Mouse (Mus musculus): ENCODE measurements around the gene Gm49380. TPM values are rescaled to one million over a fixed set of nuclear protein-coding genes. Genes with fewer than 3 reads are reported as not detected.

The Gm49380 gene
- polyA plus RNA-seq, 1 experiment: not detected

- peak; percentile 43; the same call in 1 of the 2 replicates for TF ChIP-seq CTCF (IDR thresholded peaks at IDR 0.05; ENCODE audit: extremely low read depth, insufficient read length, insufficient replicate concordance, low read depth, low read length)
- no peak for TF ChIP-seq POLR2A (IDR thresholded peaks at IDR 0.05; ENCODE audit: low read depth, low read length)
- WGBS: 58% methylated on average over 9 of the region's 9 CpGs
- H3K27ac ChIP-seq (ENCODE audit: insufficient read depth, low read depth, low read length): no peak overlapping the region
Observed at GRCm38 (mm10) chr9:44074395-44075275, 38.7 kb downstream of the Gm49380 start.

GRCm38 (mm10) chr9:44073115-44073514 lies 40.2 kb downstream of the Gm49380 start:
- H3K27ac ChIP-seq (ENCODE audit: insufficient read depth, low read depth, low read length): no peak overlapping the region
- TF ChIP-seq POLR2A (IDR thresholded peaks at IDR 0.05; ENCODE audit: low read depth, low read length): no peak
- no peak for TF ChIP-seq CTCF (IDR thresholded peaks at IDR 0.05; ENCODE audit: extremely low read depth, insufficient read length, insufficient replicate concordance, low read depth, low read length)
- H3K36me3 ChIP-seq (ENCODE audit: control insufficient read depth, insufficient read depth, low read length): no peaks in the 10 kb centered on the region
- no peak overlapping the region for H3K4me3 ChIP-seq (ENCODE audit: low read depth, low read length)
- H3K4me1 ChIP-seq (ENCODE audit: control insufficient read depth, insufficient read depth, insufficient read length, low read length): peaks cover 6% of the 10 kb centered on the region; the same call in 1 of the 2 replicates
- no peaks in the 10 kb centered on the region for H3K27me3 ChIP-seq (ENCODE audit: control insufficient read depth, insufficient read depth, low read length)
- WGBS: 85% methylated on average over 5 of the region's 5 CpGs

More at GRCm38 (mm10) chr9:44074395-44075275, 38.7 kb downstream of the Gm49380 start:
- peaks cover 18% of the 10 kb centered on the region; the same call in 1 of the 2 replicates for H3K4me1 ChIP-seq (ENCODE audit: control insufficient read depth, insufficient read depth, insufficient read length, low read length)
- H3K4me3 ChIP-seq (ENCODE audit: low read depth, low read length): no peak overlapping the region
- H3K27me3 ChIP-seq (ENCODE audit: control insufficient read depth, insufficient read depth, low read length): no peaks in the 10 kb centered on the region
- no peaks in the 10 kb centered on the region for H3K36me3 ChIP-seq (ENCODE audit: control insufficient read depth, insufficient read depth, low read length)

GRCm38 (mm10) chr9:44072599-44072915 lies 40.7 kb downstream of the Gm49380 start:
- no peaks in the 10 kb centered on the region for H3K36me3 ChIP-seq (ENCODE audit: control insufficient read depth, insufficient read depth, low read length)
- WGBS: 68% methylated on average over 4 of the region's 4 CpGs
- H3K27ac ChIP-seq (ENCODE audit: insufficient read depth, low read depth, low read length): no peak overlapping the region
- H3K4me3 ChIP-seq (ENCODE audit: low read depth, low read length): no peak overlapping the region
- TF ChIP-seq POLR2A (IDR thresholded peaks at IDR 0.05; ENCODE audit: low read depth, low read length) (no peak), CTCF (IDR thresholded peaks at IDR 0.05; ENCODE audit: extremely low read depth, insufficient read length, insufficient replicate concordance, low read depth, low read length) (no peak)
- H3K4me1 ChIP-seq (ENCODE audit: control insufficient read depth, insufficient read depth, insufficient read length, low read length): peaks cover under 1% of the 10 kb centered on the region; the same call in 1 of the 2 replicates
- H3K27me3 ChIP-seq (ENCODE audit: control insufficient read depth, insufficient read depth, low read length): no peaks in the 10 kb centered on the region

GRCm38 (mm10) chr9:44071914-44072598 lies 41.2 kb downstream of the Gm49380 start:
- H3K36me3 ChIP-seq (ENCODE audit: control insufficient read depth, insufficient read depth, low read length): no peaks in the 10 kb centered on the region
- 65% methylated on average over 11 of the region's 11 CpGs for WGBS
- H3K4me1 ChIP-seq (ENCODE audit: control insufficient read depth, insufficient read depth, insufficient read length, low read length): peaks cover 3% of the 10 kb centered on the region; the same call in 1 of the 2 replicates
- no peak overlapping the region for H3K27ac ChIP-seq (ENCODE audit: insufficient read depth, low read depth, low read length)
- no peak overlapping the region for H3K4me3 ChIP-seq (ENCODE audit: low read depth, low read length)
- H3K27me3 ChIP-seq (ENCODE audit: control insufficient read depth, insufficient read depth, low read length): no peaks in the 10 kb centered on the region
- TF ChIP-seq POLR2A (IDR thresholded peaks at IDR 0.05; ENCODE audit: low read depth, low read length): no peak
- no peak for TF ChIP-seq CTCF (IDR thresholded peaks at IDR 0.05; ENCODE audit: extremely low read depth, insufficient read length, insufficient replicate concordance, low read depth, low read length)

GRCm38 (mm10) chr9:44070844-44071231 lies 42.5 kb downstream of the Gm49380 start:
- H3K27ac ChIP-seq (ENCODE audit: insufficient read depth, low read depth, low read length): no peak overlapping the region
- peaks cover 3% of the 10 kb centered on the region; the same call in 1 of the 2 replicates for H3K4me1 ChIP-seq (ENCODE audit: control insufficient read depth, insufficient read depth, insufficient read length, low read length)
- H3K36me3 ChIP-seq (ENCODE audit: control insufficient read depth, insufficient read depth, low read length): no peaks in the 10 kb centered on the region
- no peaks in the 10 kb centered on the region for H3K27me3 ChIP-seq (ENCODE audit: control insufficient read depth, insufficient read depth, low read length)
- TF ChIP-seq CTCF (IDR thresholded peaks at IDR 0.05; ENCODE audit: extremely low read depth, insufficient read length, insufficient replicate concordance, low read depth, low read length) (no peak), POLR2A (IDR thresholded peaks at IDR 0.05; ENCODE audit: low read depth, low read length) (no peak)
- no peak overlapping the region for H3K4me3 ChIP-seq (ENCODE audit: low read depth, low read length)
- WGBS: 67% methylated on average over 8 of the region's 8 CpGs

- Histone ChIP-seq H3K4me1 (ENCODE audit: control insufficient read depth, insufficient read depth, insufficient read length, low read length) (peaks cover 3% of the 10 kb centered on the region; the same call in 1 of the 2 replicates), H3K36me3 (ENCODE audit: control insufficient read depth, insufficient read depth, low read length) (no peaks in the 10 kb centered on the region), H3K27me3 (ENCODE audit: control insufficient read depth, insufficient read depth, low read length) (no peaks in the 10 kb centered on the region), H3K27ac (ENCODE audit: insufficient read depth, low read depth, low read length) (no peak overlapping the region), H3K4me3 (ENCODE audit: low read depth, low read length) (no peak overlapping the region)
- 84% methylated on average over 14 of the region's 14 CpGs for WGBS
- TF ChIP-seq CTCF (IDR thresholded peaks at IDR 0.05; ENCODE audit: extremely low read depth, insufficient read length, insufficient replicate concordance, low read depth, low read length) (no peak), POLR2A (IDR thresholded peaks at IDR 0.05; ENCODE audit: low read depth, low read length) (no peak)
Observed at GRCm38 (mm10) chr9:44070113-44070843, 43.0 kb downstream of the Gm49380 start.

Data from small intestine, adult 2 months (tissue).